Mouse (Mus musculus): ENCODE measurements at regions not wholly inside any gene's neighbourhood (a gene's known extent, or its start where the extent isn't known, plus 50 kb on each side); places are given as distances from the start of the nearest gene placed in this dataset.
A peak's percentile ranks its signal among the peaks of the same experiment; 100 is the strongest.

- ATAC-seq (replicated peaks; ENCODE audit: low FRiP score, poor library complexity, severe bottlenecking) = peak; percentile 47
Observed at GRCm38 (mm10) chr13:24527812-24528531, 54.0 kb upstream of the Ripor2 start.
